Mouse (Mus musculus) MEL (cell line): ENCODE data around the gene Zfp975. TPM values are rescaled to one million over a fixed set of nuclear protein-coding genes. Genes with fewer than 3 reads are reported as not detected.
"Not testable (repeated sequence)": the region's sequence is repeated elsewhere in the genome, so short reads cannot be mapped to it uniquely, and the experiment has no call there.

Experiments used
- DNase-seq: peaks from one replicate; pipeline ENCODE4 v3.0.0; 2011; ENCODE audit warnings: low read depth, low spot score
- H3K27ac ChIP-seq: 2 replicates; pipeline ENCODE4 v1.5.1; 2012; ENCODE audit warnings: low read depth, mild to moderate bottlenecking, control low read depth, low read length, moderate library complexity; ENCODE audit not compliant: control insufficient read depth
- H3K27me3 ChIP-seq, 2 experiments: fragments of 150-350 bp in 1 of 2; sonication (generic) in 1 of 2; 2 replicates each; pipeline ENCODE4 v1.6.1; 2012; ENCODE audit warnings: low read length in 2 of 2, mild to moderate bottlenecking in 2 of 2, improper control_type of control experiment in 1 of 2, moderate library complexity in 1 of 2; ENCODE audit not compliant: insufficient read depth in 2 of 2, control insufficient read depth in 1 of 2
- H3K36me3 ChIP-seq, 2 experiments: 2 replicates each; pipeline ENCODE4 v1.6.1; 2012 to 2014; ENCODE audit warnings: low read length in 2 of 2, improper control_type of control experiment in 1 of 2, inconsistent platforms in 1 of 2, mild to moderate bottlenecking in 1 of 2; ENCODE audit not compliant: insufficient read depth in 2 of 2, control insufficient read depth in 1 of 2
- H3K4me1 ChIP-seq, 2 experiments: fragments of 150-350 bp in 1 of 2; sonication (generic) in 1 of 2; 2 replicates each; pipeline ENCODE4 v1.6.1; 2012; ENCODE audit warnings: low read length in 2 of 2, improper control_type of control experiment in 1 of 2, mild to moderate bottlenecking in 1 of 2; ENCODE audit not compliant: insufficient read depth in 2 of 2, control insufficient read depth in 1 of 2
- H3K4me3 ChIP-seq, 2 experiments: fragments of 150-350 bp in 1 of 2; sonication (generic) in 1 of 2; 2 replicates each; pipeline ENCODE4 v1.5.1; 2012; ENCODE audit warnings: low read depth in 2 of 2, low read length in 2 of 2, mild to moderate bottlenecking in 2 of 2, moderate library complexity in 2 of 2, control low read depth in 1 of 2, improper control_type of control experiment in 1 of 2; ENCODE audit not compliant: control insufficient read depth in 1 of 2, insufficient read depth in 1 of 2
- H3K79me2 ChIP-seq: 2 replicates; pipeline ENCODE4 v1.6.1; 2012; ENCODE audit warnings: mild to moderate bottlenecking, low read length, moderate library complexity; ENCODE audit not compliant: control insufficient read depth, poor library complexity, insufficient read depth
- H3K9ac ChIP-seq: 2 replicates; pipeline ENCODE4 v1.6.1; 2012; ENCODE audit warnings: low read depth, mild to moderate bottlenecking, control low read depth, low read length, moderate library complexity; ENCODE audit not compliant: control insufficient read depth, poor library complexity, severe bottlenecking
- H3K9me3 ChIP-seq: fragments of 150-350 bp; sonication (generic); replicated peaks from 2 replicates; pipeline ENCODE4 v1.6.1; 2012; ENCODE audit warnings: mild to moderate bottlenecking, low read length, improper control_type of control experiment, moderate library complexity; ENCODE audit not compliant: insufficient read depth
- MAFK ChIP-seq: IDR thresholded peaks from 2 replicates; pipeline ENCODE4 v1.6.1; 2011; ENCODE audit warnings: low read depth, mild to moderate bottlenecking, low read length, improper control_type of control experiment, borderline replicate concordance
- POLR2AphosphoS2 ChIP-seq: IDR thresholded peaks from 2 replicates; pipeline ENCODE4 v1.6.1; 2011; ENCODE audit warnings: low read length, improper control_type of control experiment
- TAL1 ChIP-seq: IDR thresholded peaks from 2 replicates; pipeline ENCODE4 v1.6.1; 2012; ENCODE audit warnings: mild to moderate bottlenecking, inconsistent platforms, low read length, moderate library complexity, mixed read lengths
- ZMIZ1 ChIP-seq: IDR thresholded peaks from 2 replicates; pipeline ENCODE4 v1.6.1; 2012; ENCODE audit warnings: low read depth, mild to moderate bottlenecking, inconsistent platforms, low read length, improper control_type of control experiment, moderate library complexity
- polyA plus RNA-seq, 2 experiments: library from polyadenylated mRNA; stranded (reverse) in 1 of 2; unstranded in 1 of 2; fragments of >175 nt in 1 of 2; fragments of >200 nt in 1 of 2; gene quantifications; 2 replicates each; pipeline versions ENCODE4 v1.2.1 to v1.2.4; 2012; ENCODE audit warnings: low replicate concordance in 2 of 2, low read depth in 1 of 2; ENCODE audit not compliant: insufficient read length in 2 of 2, insufficient read depth in 1 of 2, missing spikeins in 1 of 2
- total RNA-seq: library from RNA; depleted of rRNA; stranded (reverse); fragments of 300-350 nt; gene quantifications from 2 replicates; pipeline ENCODE4 v1.2.3, GENCODE M21; 2012; rRNA removed

Zfp975 gene
- total RNA-seq (not detected in 2 replicates), polyA plus RNA-seq (not detected)

GRCm38 (mm10) chr7:42692362-42693158, at the start of gene Zfp975:
Gene Zfp975 (minus strand): TSS chr7:42692742.
- H3K9ac ChIP-seq, H3K4me3 ChIP-seq, H3K79me2 ChIP-seq, H3K27me3 ChIP-seq, H3K4me1 ChIP-seq, H3K27ac ChIP-seq, H3K36me3 ChIP-seq, DNase-seq, H3K9me3 ChIP-seq: not testable (repeated sequence)

- H3K4me3 ChIP-seq: no peak overlapping the region
- no peak overlapping the region for H3K27ac ChIP-seq
- H3K27me3 ChIP-seq: no peaks in the 10 kb centered on the region
- no peaks in the 10 kb centered on the region for H3K4me1 ChIP-seq
- no peaks in the 10 kb centered on the region for H3K9me3 ChIP-seq
- no peak for DNase-seq
- no peaks in the 10 kb centered on the region for H3K79me2 ChIP-seq
- TF ChIP-seq POLR2AphosphoS2 (no peak), MAFK (no peak), TAL1 (no peak), ZMIZ1 (no peak)
- no peaks in the 10 kb centered on the region for H3K36me3 ChIP-seq
- H3K9ac ChIP-seq: no peak overlapping the region
Measured at GRCm38 (mm10) chr7:42738536-42739210, 46.1 kb upstream of the Zfp975 start.

DNA sequence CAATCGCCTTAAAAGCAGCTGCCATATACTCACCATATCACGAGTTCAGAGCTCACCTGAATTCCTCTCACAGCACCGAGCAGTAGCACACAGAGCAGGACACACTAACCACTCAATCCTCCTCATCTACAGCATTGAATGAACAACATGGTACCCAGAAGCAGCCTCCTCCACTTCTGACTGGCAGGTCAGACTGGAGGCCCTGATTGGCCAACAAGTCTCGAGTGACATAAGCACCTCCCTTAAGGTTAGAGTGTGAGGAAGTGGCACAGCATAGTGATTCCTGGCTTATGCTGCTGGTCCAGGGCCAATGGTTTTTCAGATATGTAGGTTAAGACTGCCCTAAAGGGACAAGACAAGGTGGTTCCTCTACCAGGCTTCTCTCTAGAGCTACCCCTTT, 34.4 kb upstream of the Zfp975 start, which contains the start of gene Gm17067:
TSS of gene Gm17067 (minus strand) at position 101 of the 400 bp plus-strand sequence.
- H3K9me3 ChIP-seq, DNase-seq: not testable (repeated sequence)

DNA sequence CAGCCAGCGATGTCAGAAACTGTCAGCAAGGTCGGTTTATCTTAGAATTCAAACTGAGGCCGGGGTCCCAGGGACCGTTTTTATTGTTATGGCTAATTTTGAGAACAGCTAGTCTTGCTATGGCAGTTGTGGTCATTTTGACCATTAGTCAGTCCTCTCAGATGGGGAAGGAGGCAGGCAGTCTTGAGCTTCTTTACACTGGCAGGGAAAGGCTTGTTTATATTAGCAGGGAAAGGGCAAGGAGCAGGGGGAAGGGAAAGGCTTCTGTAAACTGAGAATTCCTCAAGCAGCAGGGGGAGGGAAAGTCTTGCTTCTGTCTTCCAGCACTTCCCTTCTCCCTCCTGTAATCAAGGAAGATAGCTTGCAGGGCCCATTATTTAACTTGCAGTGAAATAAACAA, 709 bp upstream of the Zfp975 start:
- not testable (repeated sequence) for H3K27me3 ChIP-seq, H3K4me1 ChIP-seq, H3K36me3 ChIP-seq, H3K9ac ChIP-seq, H3K27ac ChIP-seq, H3K9me3 ChIP-seq, H3K4me3 ChIP-seq, DNase-seq, H3K79me2 ChIP-seq

More for the DNA sequence above, 34.4 kb upstream of the Zfp975 start, which contains the start of gene Gm17067:
- H3K79me2 ChIP-seq, H3K4me3 ChIP-seq, H3K27ac ChIP-seq, H3K27me3 ChIP-seq, H3K9ac ChIP-seq, H3K4me1 ChIP-seq, H3K36me3 ChIP-seq: not testable (repeated sequence)

GRCm38 (mm10) chr7:42680081-42680480, 12.5 kb downstream of the Zfp975 start:
- not testable (repeated sequence) for DNase-seq, H3K9ac ChIP-seq, H3K4me3 ChIP-seq, H3K27ac ChIP-seq, H3K79me2 ChIP-seq, H3K36me3 ChIP-seq, H3K27me3 ChIP-seq, H3K9me3 ChIP-seq, H3K4me1 ChIP-seq

- not testable (repeated sequence) for H3K79me2 ChIP-seq, H3K27me3 ChIP-seq, H3K4me1 ChIP-seq, H3K4me3 ChIP-seq, H3K9me3 ChIP-seq, DNase-seq, H3K9ac ChIP-seq, H3K27ac ChIP-seq, H3K36me3 ChIP-seq
Measured at GRCm38 (mm10) chr7:42679646-42680045, 12.9 kb downstream of the Zfp975 start.
